ENCODE assay signal across 9 mouse cellular contexts in genomic region chr7:104218701-104219569, GRCm38 (mm10). TPM values are rescaled to one million over a fixed set of nuclear protein-coding genes. Genes with fewer than 3 reads are reported as not detected.
DNase-seq lines count a peak whose midpoint lies in the region; ATAC-seq and TF ChIP-seq lines count a peak whose summit lies in the region.
"Had no signal": no experiment of that assay in that cellular context is flagged by ENCODE, and none has a peak within 500 bp of the region (broad histone marks: within the 10 kb centered on the region; RNA-seq: fewer than 3 reads in every experiment).

Trim6 (plus strand) TSS chr7:104218793.

- no peak for TF ChIP-seq EP300 in liver, embryonic 14.5 days (IDR thresholded peaks at IDR 0.05; ENCODE audit: low read depth)

- no peak for TF ChIP-seq POLR2A in cortical plate, adult 2 months (IDR thresholded peaks at IDR 0.05; ENCODE audit: extremely low read depth, insufficient read depth, low read length)

- H3K36me3 ChIP-seq in intestine, embryonic 15.5 days, result no peaks in the 10 kb centered on the region
- H3K36me3 ChIP-seq in liver, embryonic 14.5 days (replicated peaks; ENCODE audit: control insufficient read depth, insufficient read depth, low read depth), result no peaks in the 10 kb centered on the region

- no peak for TF ChIP-seq CTCF in layer of hippocampus, adult 2 months (conservative IDR thresholded peaks at IDR 0.05)
- TF ChIP-seq CTCF in cortical plate, adult 2 months (IDR thresholded peaks at IDR 0.05; ENCODE audit: extremely low read depth, insufficient read depth, low read length), result no peak
- no peak for TF ChIP-seq CTCF in liver, embryonic 14.5 days (IDR thresholded peaks at IDR 0.05; ENCODE audit: low read depth)

- WGBS in intestine, embryonic 15.5 days, result 4% methylated on average over 37 of the region's 37 CpGs
- under 1% methylated on average over 37 of the region's 37 CpGs for WGBS in liver, embryonic 14.5 days (ENCODE audit: insufficient replicate concordance)

- H3K27me3 ChIP-seq in intestine, embryonic 15.5 days (replicated peaks), result no peaks in the 10 kb centered on the region
- H3K27me3 ChIP-seq in liver, embryonic 14.5 days (ENCODE audit: control insufficient read depth, insufficient read depth, low read length), result no peaks in the 10 kb centered on the region

- H3K4me3 ChIP-seq in layer of hippocampus, adult 2 months, result peak within 1 kb of the TSS; percentile 43
- peak within 1 kb of the TSS; percentile 15; the same call in 1 of the 2 replicates for H3K4me3 ChIP-seq in cortical plate, adult 2 months (ENCODE audit: insufficient read depth, low read length)
- H3K4me3 ChIP-seq in intestine, embryonic 15.5 days (replicated peaks), result peak within 1 kb of the TSS; percentile 37
- peak within 1 kb of the TSS; percentile 54 to 61 for H3K4me3 ChIP-seq in liver, embryonic 14.5 days (ENCODE audit: insufficient read depth in 1 of 2, low read depth in 2 of 2, low read length in 2 of 2)
- H3K4me3 ChIP-seq: myocyte had no signal

- DNase-seq in layer of hippocampus, adult 2 months (ENCODE audit: low spot score in 2 of 2), result peak in 1 of 2 experiments; percentile 17
- no peak for DNase-seq in layer of hippocampus, adult 8-10 months (ENCODE audit: low spot score in 2 of 2)
- peak; percentile 53 to 82 for DNase-seq in gastrocnemius, postnatal 4 days (ENCODE audit: low spot score in 2 of 2)
- peak in 1 of 3 experiments; percentile 10 for DNase-seq in liver, embryonic 14.5 days (ENCODE audit: low read depth in 3 of 3, low spot score in 3 of 3)
- DNase-seq in naive thymus-derived CD4-positive, alpha-beta T cell, adult 2 months (ENCODE audit: low read depth), result peak; percentile 26
- peak; percentile 30 to 68 for DNase-seq in urinary bladder, adult 18-20 months (ENCODE audit: low spot score in 2 of 2)

- ATAC-seq in intestine, embryonic 15.5 days, result peak; percentile 87
- peak; percentile 70 for ATAC-seq in liver, embryonic 14.5 days (ENCODE audit: insufficient read depth)

- no peak within 1 kb of the TSS for H3K27ac ChIP-seq in layer of hippocampus, adult 2 months
- no peak within 1 kb of the TSS for H3K27ac ChIP-seq in cortical plate, adult 2 months (ENCODE audit: insufficient read depth, low read length)
- H3K27ac ChIP-seq in intestine, embryonic 15.5 days, result no peak within 1 kb of the TSS
- no peak within 1 kb of the TSS for H3K27ac ChIP-seq in liver, embryonic 14.5 days

- no peaks in the 10 kb centered on the region for H3K4me1 ChIP-seq in cortical plate, adult 2 months (ENCODE audit: control insufficient read depth, insufficient read depth, low read length)
- no peaks in the 10 kb centered on the region for H3K4me1 ChIP-seq in intestine, embryonic 15.5 days (replicated peaks)
- no peaks in the 10 kb centered on the region for H3K4me1 ChIP-seq in liver, embryonic 14.5 days (replicated peaks; ENCODE audit: control insufficient read depth in 2 of 2, insufficient read depth in 2 of 2, low read length in 1 of 2)

- H3K9me3 ChIP-seq in intestine, embryonic 15.5 days, result no peaks in the 10 kb centered on the region
- H3K9me3 ChIP-seq in liver, embryonic 14.5 days (ENCODE audit: control insufficient read depth, low read length), result no peaks in the 10 kb centered on the region

- peak within 1 kb of the TSS; percentile 32; the same call in 1 of the 2 replicates for H3K9ac ChIP-seq in intestine, embryonic 15.5 days
- peak within 1 kb of the TSS; percentile 57 for H3K9ac ChIP-seq in liver, embryonic 14.5 days (replicated peaks)

- H3K4me2 ChIP-seq in intestine, embryonic 15.5 days (replicated peaks), result peak within 1 kb of the TSS; percentile 73
- peak within 1 kb of the TSS; percentile 70 for H3K4me2 ChIP-seq in liver, embryonic 14.5 days (ENCODE audit: low read depth)

RNA-seq across cellular contexts. Expression of gene Trim6, which starts in this region (rescaled TPM):
- under 1 TPM; 0.25 to 0.28 TPM for total RNA-seq in layer of hippocampus, adult 2 months (2021)
- under 1 TPM; 0.14 to 0.29 (median 0.16) TPM for total RNA-seq in layer of hippocampus, adult 8-10 months (2022)
- 0.38 and 0.57 TPM in 2 replicates for polyA plus RNA-seq in cortical plate, adult 2 months (2012; rRNA removed)
- total RNA-seq in gastrocnemius, postnatal 4 days (2021), result 1 to 10 TPM in 1 of 2 experiments, under 1 TPM in 1; 0.57 to 1.3 TPM
- 0.98 and 1.2 TPM in 2 replicates for polyA plus RNA-seq in intestine, embryonic 15.5 days (2015; fragmentation: Nextera tagmentation; extraction: Ambion mirVana)
- 0.38 and 0.43 TPM in 2 replicates for polyA plus RNA-seq in liver, embryonic 14.5 days (2012; rRNA removed)
- polyA plus RNA-seq in liver, embryonic 14.5 days (2014; fragmentation: Nextera tagmentation; extraction: Ambion mirVana), result 0.28 and 0.44 TPM in 2 replicates
- polyA plus RNA-seq: myocyte had no signal

Comparison
In these comparisons a context has a peak if more than half of its experiments do, and no peak if none do; other contexts are left out.
1. Peak in ATAC-seq, H3K4me3 ChIP-seq, H3K9ac ChIP-seq and H3K4me2 ChIP-seq in liver, embryonic 14.5 days; RNA of the gene not detected or under 1 TPM.
2. DNase-seq: peak in gastrocnemius, postnatal 4 days (2 of 2), naive thymus-derived CD4-positive, alpha-beta T cell, adult 2 months (single experiment) and urinary bladder, adult 18-20 months (2 of 2); none in layer of hippocampus, adult 8-10 months (0 of 2).
3. Peak in every context shown above with its lines, with median percentiles within 50 percentile points of each other: H3K4me3 ChIP-seq.